Mouse (Mus musculus): ENCODE measurements around the gene Heatr6.

DNA sequence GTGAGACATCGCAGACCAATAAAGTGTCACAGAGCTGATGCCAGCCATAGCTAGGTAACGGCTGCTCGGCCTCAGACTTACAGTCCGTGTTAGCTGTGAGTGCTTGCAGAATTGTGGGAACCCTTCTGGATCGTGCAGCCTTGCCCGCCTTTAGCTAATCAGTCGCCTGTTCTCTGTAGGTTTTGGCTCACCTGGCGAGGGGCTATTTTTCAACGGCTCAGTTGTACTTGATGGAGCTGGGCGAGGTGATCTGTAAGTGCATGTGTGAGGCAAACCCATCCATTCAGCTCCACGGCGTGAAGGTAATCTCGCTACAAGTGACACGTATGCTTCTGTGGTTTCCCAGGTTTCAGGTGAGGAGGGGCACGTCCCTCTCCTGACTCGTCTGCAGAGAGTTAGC, 20.2 kb downstream of the Heatr6 start:
- TF ChIP-seq ZNF384 (IDR thresholded peaks at IDR 0.05; ENCODE audit: low read depth, low read length), result no peak
- no peak for TF ChIP-seq MAFK (IDR thresholded peaks at IDR 0.05; ENCODE audit: insufficient read depth, low read depth, low read length)
- no peak for TF ChIP-seq ZC3H11A (IDR thresholded peaks at IDR 0.05; ENCODE audit: borderline replicate concordance, low read depth, low read length)
- TF ChIP-seq HCFC1 (IDR thresholded peaks at IDR 0.05; ENCODE audit: borderline replicate concordance, insufficient read depth, low read length), result no peak
- TF ChIP-seq CHD2 (IDR thresholded peaks at IDR 0.05; ENCODE audit: low read depth, low read length), result no peak

Measured in ES-E14 (cell line).